Mouse (Mus musculus) intestine, embryonic 16.5 days (tissue): ENCODE results near the gene Isca1. TPM values are rescaled to one million over a fixed set of nuclear protein-coding genes. Genes with fewer than 3 reads are reported as not detected.
"Not testable (repeated sequence)": the region's sequence is repeated elsewhere in the genome, so short reads cannot be mapped to it uniquely, and the experiment has no call there.

Source experiments
- ATAC-seq: fragments of 200-750 bp; cut with Nextera tagmentation; 2 replicates; pipeline ENCODE4 v1.8.0; 2017; ENCODE audit warnings: moderate TSS enrichment, moderate library complexity
- H3K27ac ChIP-seq: fragments of 300-500 bp; sonication (generic); 2 replicates; pipeline ENCODE4 v1.5.1; 2014; ENCODE audit warnings: mild to moderate bottlenecking, low read length
- H3K27me3 ChIP-seq: fragments of 300-500 bp; sonication (generic); replicated peaks from 2 replicates; pipeline ENCODE4 v1.6.1; 2014; ENCODE audit warnings: low read length, control low read depth, mixed read lengths; ENCODE audit not compliant: control insufficient read depth, insufficient read depth
- H3K36me3 ChIP-seq: fragments of 300-500 bp; sonication (generic); 2 replicates; pipeline ENCODE4 v1.6.1; 2014; ENCODE audit warnings: low read length, control low read depth; ENCODE audit not compliant: control insufficient read depth, insufficient read depth
- H3K4me1 ChIP-seq: fragments of 300-500 bp; sonication (generic); 2 replicates; pipeline ENCODE4 v1.6.1; 2014; ENCODE audit warnings: low read length, control low read depth, mixed read lengths; ENCODE audit not compliant: control insufficient read depth, insufficient read depth
- H3K4me2 ChIP-seq: fragments of 300-500 bp; sonication (generic); 2 replicates; pipeline ENCODE4 v1.6.1; 2014; ENCODE audit warnings: low read depth, low read length, control low read depth
- H3K4me3 ChIP-seq: fragments of 300-500 bp; sonication (generic); 2 replicates; pipeline ENCODE4 v1.5.1; 2014; ENCODE audit warnings: mild to moderate bottlenecking, low read length
- H3K9ac ChIP-seq: fragments of 300-500 bp; sonication (generic); 2 replicates; pipeline ENCODE4 v1.6.1; 2014; ENCODE audit warnings: low read depth, low read length
- H3K9me3 ChIP-seq: fragments of 300-500 bp; sonication (generic); 2 replicates; pipeline ENCODE4 v1.6.1; 2016; ENCODE audit warnings: low read length, control low read depth; ENCODE audit not compliant: control insufficient read depth
- WGBS: fragments of 180-500 bp; shearing (Covaris S2); extraction: QIAGEN DNeasy Blood & Tissue Kit; methylation state at CpG from one replicate; pipeline ENCODE4 v1.1.7; 2014; 5-methylcytosine and 5-hydroxymethylcytosine counted together
- polyA plus RNA-seq: library from polyadenylated mRNA; unstranded; fragments of >200 nt; fragmentation: Nextera tagmentation; extraction: Ambion mirVana; gene quantifications from 2 replicates; pipeline ENCODE4 v1.2.1, GENCODE M21; 2015

The Isca1 gene
- polyA plus RNA-seq, 1 experiment from 2014 or later = 133 TPM

- no peak for ATAC-seq
- Histone ChIP-seq H3K36me3 (no peaks in the 10 kb centered on the region), H3K4me2 (no peak overlapping the region), H3K9ac (no peak overlapping the region), H3K27me3 (no peaks in the 10 kb centered on the region), H3K27ac (no peak overlapping the region), H3K4me1 (peaks cover 5% of the 10 kb centered on the region; the same call in 1 of the 2 replicates), H3K4me3 (no peak overlapping the region), H3K9me3 (no peaks in the 10 kb centered on the region)
- 94% methylated on average over 1 of the region's 1 CpGs for WGBS
Observed at GRCm38 (mm10) chr13:59719475-59719874, 50.1 kb downstream of the Isca1 start.

DNA sequence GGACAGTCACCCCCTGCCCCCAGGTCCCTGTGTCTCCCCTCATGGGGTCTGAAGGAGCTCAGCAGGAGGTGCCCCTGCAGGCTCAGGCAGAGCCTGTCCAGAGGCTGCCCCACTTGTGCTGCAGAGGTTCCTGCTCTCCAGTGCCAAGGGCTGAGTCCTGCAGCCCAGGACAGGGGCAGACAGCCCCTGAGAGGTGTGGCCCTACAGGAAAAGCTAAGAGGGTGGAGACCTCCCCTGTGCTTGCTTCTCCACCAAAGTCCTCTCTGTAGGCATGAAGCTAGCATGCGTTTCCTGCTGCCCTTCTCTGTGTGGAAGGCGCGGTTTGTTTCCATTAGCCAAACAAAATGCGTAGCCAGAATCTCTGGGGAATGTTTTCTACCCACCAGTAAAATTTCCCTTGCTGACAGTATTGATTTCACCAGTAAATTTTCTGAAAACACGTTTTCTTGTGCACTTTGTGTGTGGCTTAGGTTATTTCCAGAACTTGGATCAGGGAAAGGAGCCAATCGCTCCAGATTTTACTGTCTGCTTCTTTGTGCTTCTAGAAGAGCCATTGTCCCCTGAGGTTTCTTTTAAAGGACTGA, 50.7 kb downstream of the Isca1 start:
- H3K9me3 ChIP-seq, H3K27me3 ChIP-seq, H3K27ac ChIP-seq, H3K4me1 ChIP-seq, H3K4me3 ChIP-seq, H3K36me3 ChIP-seq, H3K9ac ChIP-seq, H3K4me2 ChIP-seq: not testable (repeated sequence)
- WGBS = 23% methylated on average over 6 of the region's 6 CpGs
- ATAC-seq = peak; percentile 64; the same call in 1 of the 2 replicates

GRCm38 (mm10) chr13:59713710-59714109, 55.9 kb downstream of the Isca1 start:
- no peaks in the 10 kb centered on the region for H3K27me3 ChIP-seq
- H3K4me1 ChIP-seq = no peaks in the 10 kb centered on the region
- 39% methylated on average over 3 of the region's 3 CpGs for WGBS
- ATAC-seq = no peak
- H3K36me3 ChIP-seq = no peaks in the 10 kb centered on the region
- no peak overlapping the region for H3K4me2 ChIP-seq
- H3K9ac ChIP-seq = no peak overlapping the region
- H3K9me3 ChIP-seq = no peaks in the 10 kb centered on the region
- no peak overlapping the region for H3K27ac ChIP-seq
- H3K4me3 ChIP-seq = no peak overlapping the region

DNA sequence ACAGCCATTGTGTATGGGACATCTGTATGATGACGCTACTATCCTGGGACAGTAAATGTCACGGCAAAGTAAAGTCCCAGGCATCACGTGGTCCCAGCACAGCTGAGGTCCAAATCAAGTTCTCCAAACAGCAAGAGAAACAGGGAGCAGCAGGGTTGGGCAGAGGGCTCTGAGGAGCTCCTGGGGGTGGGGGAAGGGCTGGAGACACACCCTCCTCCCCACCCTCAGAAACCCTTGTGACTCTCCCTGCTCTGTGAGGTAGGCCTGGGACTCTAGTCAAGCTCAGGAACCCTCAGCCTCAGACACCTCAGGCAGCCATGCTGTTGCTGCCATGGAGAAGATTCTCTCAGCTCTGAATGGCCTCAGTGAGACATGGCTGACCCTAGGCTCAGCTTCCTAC, 57.6 kb downstream of the Isca1 start, which contains the start of gene Spata31d1b:
Spata31d1b (plus strand) TSS at position 301 of the 400 bp plus-strand sequence.
- H3K9ac ChIP-seq, H3K4me2 ChIP-seq, H3K4me3 ChIP-seq, H3K27me3 ChIP-seq, H3K9me3 ChIP-seq, H3K4me1 ChIP-seq, H3K36me3 ChIP-seq, H3K27ac ChIP-seq, ATAC-seq: not testable (repeated sequence)
- WGBS = 65% methylated on average over 3 of the region's 3 CpGs

DNA sequence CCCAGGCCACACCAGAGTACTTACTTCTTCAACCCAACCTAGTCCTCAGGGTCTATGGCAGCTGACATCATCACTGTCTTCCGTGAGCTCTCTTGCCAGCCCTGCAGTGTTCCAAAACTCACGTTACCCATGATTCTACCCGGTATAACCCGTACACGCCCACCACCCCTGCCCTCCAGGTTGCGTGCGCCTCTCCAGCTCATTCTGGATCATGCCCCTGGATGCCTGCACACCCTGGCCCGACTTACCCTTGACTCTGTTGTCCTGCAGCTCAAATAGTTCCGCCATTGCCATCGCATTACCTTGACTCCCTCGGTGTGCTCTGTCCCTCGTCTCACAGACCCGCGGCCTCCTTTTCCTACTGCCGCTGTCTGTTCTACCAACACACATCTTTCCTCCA, 59.4 kb downstream of the Isca1 start, which contains the start of gene Spata31d1a:
Spata31d1a (minus strand) TSS at position 101 of the 400 bp plus-strand sequence.
- 91% methylated on average over 15 of the region's 15 CpGs for WGBS
- no peak for ATAC-seq
- Histone ChIP-seq H3K9ac (no peak within 1 kb of the TSS), H3K9me3 (no peaks in the 10 kb centered on the region), H3K27ac (no peak within 1 kb of the TSS), H3K27me3 (no peaks in the 10 kb centered on the region), H3K4me2 (no peak within 1 kb of the TSS), H3K4me1 (no peaks in the 10 kb centered on the region), H3K4me3 (no peak within 1 kb of the TSS), H3K36me3 (no peaks in the 10 kb centered on the region)

Other genes with a start within 250 kb of the Isca1 start
- 10.2 and 10.7 TPM in 2 replicates for gene Agtpbp1, start 184.6 kb downstream of the Isca1 start, polyA plus RNA-seq
- gene Naa35, start 184.6 kb downstream of the Isca1 start, polyA plus RNA-seq = 61.2 and 67.8 TPM in 2 replicates
- 85.4 and 90.4 TPM in 2 replicates for gene Golm1, start 94.0 kb downstream of the Isca1 start, polyA plus RNA-seq
- gene 4921517D22Rik, start 75.7 kb downstream of the Isca1 start, polyA plus RNA-seq = not detected in 2 replicates
- gene Spata31d1a, start 59.5 kb downstream of the Isca1 start, polyA plus RNA-seq = not detected in 2 replicates
- gene Spata31d1b, start 57.5 kb downstream of the Isca1 start, polyA plus RNA-seq = not detected in 2 replicates
- gene Spata31d1d, start 38.1 kb downstream of the Isca1 start, polyA plus RNA-seq = not detected in 2 replicates
- not detected in 2 replicates for gene 1700014D04Rik, start 23.1 kb downstream of the Isca1 start, polyA plus RNA-seq
- gene Gm49354, start 12.4 kb upstream of the Isca1 start, polyA plus RNA-seq = not detected in 2 replicates
- gene Tut7, start 53.3 kb upstream of the Isca1 start, polyA plus RNA-seq = 36.1 and 38.7 TPM in 2 replicates